Mouse (Mus musculus): ENCODE data around the gene Macrod2. TPM values are rescaled to one million over a fixed set of nuclear protein-coding genes. Genes with fewer than 3 reads are reported as not detected.

Gene Macrod2
- polyA plus RNA-seq, 1 experiment from 2014 or later, result 65.9 TPM

- Histone ChIP-seq H3K36me3 (ENCODE audit: control insufficient read depth, insufficient read depth, low read length) (no peaks in the 10 kb centered on the region), H3K9me3 (ENCODE audit: control insufficient read depth, low read length) (no peaks in the 10 kb centered on the region), H3K27me3 (ENCODE audit: control insufficient read depth, insufficient read depth, low read length) (no peaks in the 10 kb centered on the region), H3K4me2 (ENCODE audit: low read depth, low read length) (no peak overlapping the region), H3K4me1 (ENCODE audit: control insufficient read depth, insufficient read depth, low read length) (no peaks in the 10 kb centered on the region), H3K4me3 (ENCODE audit: low read depth, low read length) (no peak overlapping the region), H3K27ac (ENCODE audit: low read depth, low read length) (no peak overlapping the region), H3K9ac (replicated peaks; ENCODE audit: low read depth, low read length) (no peak overlapping the region)
- WGBS, result 74% methylated on average over 2 of the region's 2 CpGs
- ATAC-seq (ENCODE audit: low read depth), result no peak
Measured at GRCm38 (mm10) chr2:141863628-141864165, 1468.6 kb downstream of the Macrod2 start.

DNA sequence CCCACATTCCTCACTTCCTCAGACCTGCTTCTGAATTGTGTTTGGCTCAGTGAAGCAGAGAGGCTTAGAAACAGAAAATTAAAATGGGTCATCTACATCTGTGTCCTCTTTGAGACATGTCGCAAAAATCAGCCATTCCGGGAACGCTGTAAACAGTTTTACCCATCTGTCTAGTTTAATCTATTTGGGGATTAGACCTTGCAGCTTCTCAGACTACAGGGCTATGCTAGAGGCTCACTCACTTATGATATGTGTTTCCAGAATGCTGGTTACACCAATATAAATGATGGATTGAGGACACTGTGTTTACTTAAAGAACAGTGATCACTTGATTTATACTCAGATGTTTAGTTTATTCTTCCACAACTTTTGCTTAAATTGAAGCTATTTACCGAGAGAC is 1475.8 kb downstream of the Macrod2 start:
- ATAC-seq (ENCODE audit: low read depth), result no peak
- H3K4me3 ChIP-seq (ENCODE audit: low read depth, low read length), result no peak overlapping the region
- 80% methylated on average over 4 of the region's 4 CpGs for WGBS

GRCm38 (mm10) chr2:141876155-141876851 is 1481.2 kb downstream of the Macrod2 start:
- WGBS, result 45% methylated on average over 10 of the region's 10 CpGs
- Histone ChIP-seq H3K27ac (ENCODE audit: low read depth, low read length) (no peak overlapping the region), H3K4me2 (ENCODE audit: low read depth, low read length) (no peak overlapping the region), H3K4me3 (ENCODE audit: low read depth, low read length) (no peak overlapping the region), H3K9me3 (ENCODE audit: control insufficient read depth, low read length) (no peaks in the 10 kb centered on the region), H3K36me3 (ENCODE audit: control insufficient read depth, insufficient read depth, low read length) (no peaks in the 10 kb centered on the region), H3K27me3 (ENCODE audit: control insufficient read depth, insufficient read depth, low read length) (no peaks in the 10 kb centered on the region), H3K4me1 (ENCODE audit: control insufficient read depth, insufficient read depth, low read length) (no peaks in the 10 kb centered on the region), H3K9ac (replicated peaks; ENCODE audit: low read depth, low read length) (no peak overlapping the region)
- ATAC-seq (ENCODE audit: low read depth), result no peak

More for the DNA sequence above, 1475.8 kb downstream of the Macrod2 start:
- Histone ChIP-seq H3K36me3 (ENCODE audit: control insufficient read depth, insufficient read depth, low read length) (no peaks in the 10 kb centered on the region), H3K4me2 (ENCODE audit: low read depth, low read length) (no peak overlapping the region), H3K27ac (ENCODE audit: low read depth, low read length) (no peak overlapping the region), H3K4me1 (ENCODE audit: control insufficient read depth, insufficient read depth, low read length) (no peaks in the 10 kb centered on the region), H3K9me3 (ENCODE audit: control insufficient read depth, low read length) (no peaks in the 10 kb centered on the region), H3K27me3 (ENCODE audit: control insufficient read depth, insufficient read depth, low read length) (no peaks in the 10 kb centered on the region), H3K9ac (replicated peaks; ENCODE audit: low read depth, low read length) (no peak overlapping the region)

DNA sequence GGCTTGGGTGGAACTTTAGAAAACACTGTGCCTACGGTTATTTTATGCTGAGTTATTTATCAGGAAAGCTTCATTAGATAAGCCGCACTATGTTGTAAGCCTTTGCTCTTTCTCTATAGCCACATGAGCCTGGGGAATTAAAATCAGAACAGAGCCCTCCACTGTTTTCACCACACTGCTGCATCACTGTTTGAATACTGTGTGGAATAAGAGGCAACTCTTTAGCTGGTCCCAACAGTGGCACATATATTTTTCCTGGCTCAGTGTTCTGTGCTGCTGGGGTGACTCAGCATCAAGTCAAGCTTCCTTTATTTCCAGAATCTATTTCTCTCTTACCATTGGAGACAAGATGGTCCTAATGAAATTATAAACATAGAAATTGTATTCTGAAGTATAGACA is 1481.8 kb downstream of the Macrod2 start:
- no peaks in the 10 kb centered on the region for H3K9me3 ChIP-seq (ENCODE audit: control insufficient read depth, low read length)
- no peak overlapping the region for H3K27ac ChIP-seq (ENCODE audit: low read depth, low read length)
- no peak overlapping the region for H3K4me3 ChIP-seq (ENCODE audit: low read depth, low read length)
- no peaks in the 10 kb centered on the region for H3K27me3 ChIP-seq (ENCODE audit: control insufficient read depth, insufficient read depth, low read length)
- no peak overlapping the region for H3K9ac ChIP-seq (replicated peaks; ENCODE audit: low read depth, low read length)
- WGBS, result 89% methylated on average over 2 of the region's 2 CpGs
- H3K4me2 ChIP-seq (ENCODE audit: low read depth, low read length), result no peak overlapping the region
- ATAC-seq (ENCODE audit: low read depth), result no peak
- no peaks in the 10 kb centered on the region for H3K36me3 ChIP-seq (ENCODE audit: control insufficient read depth, insufficient read depth, low read length)
- H3K4me1 ChIP-seq (ENCODE audit: control insufficient read depth, insufficient read depth, low read length), result no peaks in the 10 kb centered on the region

DNA sequence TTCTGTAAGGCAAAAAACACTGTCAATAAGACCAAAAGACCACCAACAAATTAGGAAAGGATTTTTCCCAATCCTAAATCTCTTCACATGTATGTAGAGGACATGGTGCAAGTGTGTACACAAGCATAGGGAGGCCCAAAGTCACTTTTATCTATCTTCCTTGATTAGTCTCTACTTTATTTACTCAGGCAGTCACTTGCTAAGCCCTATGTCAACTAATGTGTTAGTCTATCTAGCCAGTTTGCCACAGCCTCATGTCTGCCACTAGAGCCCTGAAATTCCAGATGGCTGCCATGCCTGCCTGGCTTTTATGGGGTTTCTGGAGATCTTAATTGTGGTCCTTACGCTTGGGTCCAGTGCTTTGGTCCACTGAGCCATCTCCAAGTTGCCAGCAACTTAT is 1483.4 kb downstream of the Macrod2 start:
- 66% methylated on average over 1 of the region's 1 CpGs for WGBS

DNA sequence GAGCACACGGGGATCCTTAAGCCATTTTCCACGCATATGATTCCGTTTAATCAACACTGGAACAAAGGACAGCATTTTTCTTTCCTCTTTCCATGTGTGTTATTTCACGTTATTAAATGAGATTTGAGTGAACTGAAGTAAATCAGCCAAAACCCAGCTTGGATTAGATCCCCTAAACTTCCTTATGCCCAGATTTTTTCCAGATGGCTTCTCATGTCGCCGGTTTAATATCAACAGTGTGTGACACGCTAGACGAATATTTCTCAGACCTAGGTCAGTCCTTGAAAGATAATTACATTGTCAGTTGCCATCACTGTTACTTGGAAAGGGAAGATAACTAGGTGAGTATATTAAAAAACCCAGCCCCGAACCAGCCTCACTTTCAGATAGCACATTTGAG is 1484.6 kb downstream of the Macrod2 start:
- 53% methylated on average over 9 of the region's 9 CpGs for WGBS

More for the DNA sequence above, 1483.4 kb downstream of the Macrod2 start:
- no peak for ATAC-seq (ENCODE audit: low read depth)
- no peaks in the 10 kb centered on the region for H3K4me1 ChIP-seq (ENCODE audit: control insufficient read depth, insufficient read depth, low read length)
- no peak overlapping the region for H3K4me2 ChIP-seq (ENCODE audit: low read depth, low read length)
- H3K27me3 ChIP-seq (ENCODE audit: control insufficient read depth, insufficient read depth, low read length), result no peaks in the 10 kb centered on the region
- no peak overlapping the region for H3K9ac ChIP-seq (replicated peaks; ENCODE audit: low read depth, low read length)
- no peaks in the 10 kb centered on the region for H3K9me3 ChIP-seq (ENCODE audit: control insufficient read depth, low read length)
- H3K4me3 ChIP-seq (ENCODE audit: low read depth, low read length), result no peak overlapping the region
- no peak overlapping the region for H3K27ac ChIP-seq (ENCODE audit: low read depth, low read length)
- H3K36me3 ChIP-seq (ENCODE audit: control insufficient read depth, insufficient read depth, low read length), result no peaks in the 10 kb centered on the region

DNA sequence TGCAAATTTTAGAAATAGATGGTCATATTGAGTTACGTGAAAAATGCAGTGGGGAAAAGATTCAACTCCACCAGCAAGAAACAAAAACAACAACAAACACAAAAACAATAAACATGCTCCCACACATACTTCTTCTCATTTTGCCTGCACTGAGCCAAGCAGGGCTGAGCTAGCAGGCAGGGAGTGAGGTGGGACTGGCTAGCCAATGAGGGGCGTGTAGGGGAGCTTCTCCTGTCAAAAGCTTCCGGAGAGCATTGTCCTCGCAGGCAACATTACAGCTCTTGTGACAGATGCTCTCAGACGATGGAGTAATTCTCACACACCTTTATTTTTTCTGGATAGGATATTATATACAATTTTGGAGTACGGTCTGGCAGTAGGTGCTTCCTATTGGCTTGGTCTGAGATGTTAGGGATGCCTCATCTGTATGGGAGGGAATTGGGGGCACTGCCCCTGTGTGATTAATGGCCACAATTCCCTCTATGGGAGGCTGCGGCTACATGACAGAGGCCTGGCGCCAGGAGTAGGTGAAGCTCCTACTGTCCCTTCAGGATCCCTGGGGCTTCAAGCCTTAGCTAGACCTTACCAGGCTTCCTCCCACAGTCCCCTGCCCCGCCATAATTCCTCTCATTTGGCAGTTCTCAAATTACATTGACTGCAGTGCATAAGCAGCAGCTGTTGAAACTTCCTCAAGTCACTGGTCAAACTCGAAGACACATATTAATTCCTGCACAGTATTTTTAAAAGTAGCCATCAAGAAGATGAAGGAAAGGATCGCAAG is 1491.8 kb downstream of the Macrod2 start:
- 53% methylated on average over 11 of the region's 11 CpGs for WGBS
- Histone ChIP-seq H3K27ac (ENCODE audit: low read depth, low read length) (no peak overlapping the region), H3K9me3 (ENCODE audit: control insufficient read depth, low read length) (no peaks in the 10 kb centered on the region), H3K4me2 (ENCODE audit: low read depth, low read length) (no peak overlapping the region), H3K27me3 (ENCODE audit: control insufficient read depth, insufficient read depth, low read length) (no peaks in the 10 kb centered on the region), H3K9ac (replicated peaks; ENCODE audit: low read depth, low read length) (no peak overlapping the region), H3K4me1 (ENCODE audit: control insufficient read depth, insufficient read depth, low read length) (no peaks in the 10 kb centered on the region), H3K36me3 (ENCODE audit: control insufficient read depth, insufficient read depth, low read length) (no peaks in the 10 kb centered on the region), H3K4me3 (ENCODE audit: low read depth, low read length) (no peak overlapping the region)
- no peak for ATAC-seq (ENCODE audit: low read depth)

More for the DNA sequence above, 1484.6 kb downstream of the Macrod2 start:
- no peaks in the 10 kb centered on the region for H3K4me1 ChIP-seq (ENCODE audit: control insufficient read depth, insufficient read depth, low read length)
- H3K27me3 ChIP-seq (ENCODE audit: control insufficient read depth, insufficient read depth, low read length), result no peaks in the 10 kb centered on the region
- H3K9ac ChIP-seq (replicated peaks; ENCODE audit: low read depth, low read length), result no peak overlapping the region
- no peaks in the 10 kb centered on the region for H3K9me3 ChIP-seq (ENCODE audit: control insufficient read depth, low read length)
- H3K4me2 ChIP-seq (ENCODE audit: low read depth, low read length), result no peak overlapping the region
- ATAC-seq (ENCODE audit: low read depth), result no peak
- no peak overlapping the region for H3K27ac ChIP-seq (ENCODE audit: low read depth, low read length)
- no peaks in the 10 kb centered on the region for H3K36me3 ChIP-seq (ENCODE audit: control insufficient read depth, insufficient read depth, low read length)
- H3K4me3 ChIP-seq (ENCODE audit: low read depth, low read length), result no peak overlapping the region

GRCm38 (mm10) chr2:141889497-141889896 is 1494.4 kb downstream of the Macrod2 start:
- no peak for ATAC-seq (ENCODE audit: low read depth)

DNA sequence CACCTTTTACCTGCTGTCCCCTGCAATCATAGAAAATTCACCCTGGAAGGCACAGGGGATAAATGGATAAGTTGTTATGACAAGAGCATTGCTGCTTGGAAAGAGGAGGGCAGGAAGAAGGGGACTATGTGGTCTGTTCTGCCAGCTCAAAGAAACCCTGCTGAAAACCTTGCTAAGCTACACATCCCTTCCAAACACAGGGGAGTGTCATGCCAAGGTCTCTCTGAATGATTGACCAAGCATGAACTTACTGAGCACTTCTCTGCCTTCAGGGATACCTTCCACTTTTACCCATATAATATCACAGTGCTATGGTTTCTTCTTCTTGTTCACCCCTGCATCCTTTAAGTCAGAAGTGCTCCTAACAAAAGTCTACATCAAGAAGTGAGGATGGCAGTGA is 1502.8 kb downstream of the Macrod2 start:
- Histone ChIP-seq H3K27ac (ENCODE audit: low read depth, low read length) (no peak overlapping the region), H3K4me2 (ENCODE audit: low read depth, low read length) (no peak overlapping the region), H3K4me3 (ENCODE audit: low read depth, low read length) (no peak overlapping the region), H3K36me3 (ENCODE audit: control insufficient read depth, insufficient read depth, low read length) (no peaks in the 10 kb centered on the region), H3K9ac (replicated peaks; ENCODE audit: low read depth, low read length) (no peak overlapping the region), H3K27me3 (ENCODE audit: control insufficient read depth, insufficient read depth, low read length) (no peaks in the 10 kb centered on the region), H3K9me3 (ENCODE audit: control insufficient read depth, low read length) (no peaks in the 10 kb centered on the region), H3K4me1 (ENCODE audit: control insufficient read depth, insufficient read depth, low read length) (no peaks in the 10 kb centered on the region)
- ATAC-seq (ENCODE audit: low read depth), result no peak

More at GRCm38 (mm10) chr2:141889497-141889896, 1494.4 kb downstream of the Macrod2 start:
- H3K4me1 ChIP-seq (ENCODE audit: control insufficient read depth, insufficient read depth, low read length), result no peaks in the 10 kb centered on the region
- H3K4me3 ChIP-seq (ENCODE audit: low read depth, low read length), result no peak overlapping the region
- no peaks in the 10 kb centered on the region for H3K27me3 ChIP-seq (ENCODE audit: control insufficient read depth, insufficient read depth, low read length)
- no peak overlapping the region for H3K27ac ChIP-seq (ENCODE audit: low read depth, low read length)
- 83% methylated on average over 2 of the region's 2 CpGs for WGBS
- no peaks in the 10 kb centered on the region for H3K9me3 ChIP-seq (ENCODE audit: control insufficient read depth, low read length)
- H3K36me3 ChIP-seq (ENCODE audit: control insufficient read depth, insufficient read depth, low read length), result no peaks in the 10 kb centered on the region
- no peak overlapping the region for H3K4me2 ChIP-seq (ENCODE audit: low read depth, low read length)
- H3K9ac ChIP-seq (replicated peaks; ENCODE audit: low read depth, low read length), result no peak overlapping the region
